Mouse (Mus musculus) intestine, postnatal 0 days (tissue): ENCODE data around the gene Sufu. TPM values are rescaled to one million over a fixed set of nuclear protein-coding genes. Genes with fewer than 3 reads are reported as not detected.

Source experiments
- ATAC-seq: fragments of 200-750 bp; cut with Nextera tagmentation; 2 replicates; pipeline ENCODE4 v1.8.0; 2017; ENCODE audit warnings: mild to moderate bottlenecking, moderate TSS enrichment, moderate library complexity
- H3K27ac ChIP-seq: fragments of 300-500 bp; sonication (generic); 2 replicates; pipeline ENCODE4 v1.5.1; 2014; ENCODE audit warnings: mild to moderate bottlenecking, low read depth, low read length, moderate library complexity
- H3K27me3 ChIP-seq: fragments of 300-500 bp; sonication (generic); replicated peaks from 2 replicates; pipeline ENCODE4 v1.6.1; 2014; ENCODE audit warnings: low read length, mixed read lengths; ENCODE audit not compliant: control insufficient read depth, insufficient read depth
- H3K36me3 ChIP-seq: fragments of 300-500 bp; sonication (generic); 2 replicates; pipeline ENCODE4 v1.6.1; 2014; ENCODE audit warnings: mild to moderate bottlenecking, moderate library complexity; ENCODE audit not compliant: control insufficient read depth, insufficient read depth
- H3K4me1 ChIP-seq: fragments of 300-500 bp; sonication (generic); replicated peaks from 2 replicates; pipeline ENCODE4 v1.6.1; 2014; ENCODE audit warnings: antibody characterized with exemption, low read length, mixed read lengths; ENCODE audit not compliant: control insufficient read depth, insufficient read depth
- H3K4me2 ChIP-seq: fragments of 300-500 bp; sonication (generic); replicated peaks from 2 replicates; pipeline ENCODE4 v1.6.1; 2014; ENCODE audit warnings: low read depth, mild to moderate bottlenecking, moderate library complexity
- H3K4me3 ChIP-seq: fragments of 300-500 bp; sonication (generic); 2 replicates; pipeline ENCODE4 v1.5.1; 2014; ENCODE audit warnings: low read depth, low read length
- H3K9ac ChIP-seq: fragments of 300-500 bp; sonication (generic); 2 replicates; pipeline ENCODE4 v1.6.1; 2014; ENCODE audit warnings: mild to moderate bottlenecking, low read depth, low read length
- H3K9me3 ChIP-seq: fragments of 300-500 bp; sonication (generic); 2 replicates; pipeline ENCODE4 v1.6.1; 2016; ENCODE audit warnings: mixed run types; ENCODE audit not compliant: control insufficient read depth
- CTCF ChIP-seq: sonication (generic); IDR thresholded peaks from 2 replicates; pipeline ENCODE4 v1.5.1; 2016; ENCODE audit warnings: low read depth, mild to moderate bottlenecking, control low read depth, antibody characterized with exemption, moderate library complexity
- WGBS: fragments of 180-500 bp; shearing (Covaris S2); extraction: QIAGEN DNeasy Blood & Tissue Kit; methylation state at CpG from one replicate; pipeline ENCODE4 v1.1.7; 2014; 5-methylcytosine and 5-hydroxymethylcytosine counted together
- polyA plus RNA-seq: library from polyadenylated mRNA; unstranded; fragments of >200 nt; fragmentation: Nextera tagmentation; extraction: Ambion mirVana; gene quantifications from 2 replicates; pipeline ENCODE4 v1.2.1, GENCODE M21; 2015

The Sufu gene
- polyA plus RNA-seq, 1 experiment from 2014 or later = 9.5 TPM

DNA sequence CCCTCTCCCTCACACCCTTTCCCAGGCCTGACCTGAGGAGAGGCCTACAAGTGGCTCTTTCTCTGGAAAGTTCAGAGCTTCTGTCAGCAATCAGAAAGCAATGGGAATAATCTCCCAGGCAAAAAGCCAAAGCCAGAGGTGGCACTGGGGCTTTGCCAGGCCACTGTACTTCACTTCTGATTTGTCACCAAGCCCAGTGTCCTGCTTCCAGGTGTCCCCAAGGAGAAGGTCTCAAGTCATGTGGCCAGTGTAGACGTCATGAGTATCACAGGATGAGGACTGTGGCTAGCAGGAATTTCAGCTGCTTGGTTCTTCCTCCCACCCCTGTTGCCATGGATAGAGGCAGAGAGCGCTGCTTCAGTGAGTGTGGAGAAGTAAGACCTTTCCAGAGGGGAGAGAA lies 63.2 kb downstream of the Sufu start:
- 68% methylated on average over 2 of the region's 2 CpGs for WGBS
- no peak overlapping the region for H3K4me3 ChIP-seq
- H3K27me3 ChIP-seq = no peaks in the 10 kb centered on the region
- H3K9ac ChIP-seq = no peak overlapping the region; the same call in 1 of the 2 replicates
- no peak for ATAC-seq
- H3K9me3 ChIP-seq = no peaks in the 10 kb centered on the region
- peaks cover 8% of the 10 kb centered on the region for H3K4me1 ChIP-seq
- H3K27ac ChIP-seq = peak overlapping the region; percentile 86
- H3K4me2 ChIP-seq = no peak overlapping the region
- H3K36me3 ChIP-seq = peaks cover 14% of the 10 kb centered on the region
- TF ChIP-seq CTCF = no peak

DNA sequence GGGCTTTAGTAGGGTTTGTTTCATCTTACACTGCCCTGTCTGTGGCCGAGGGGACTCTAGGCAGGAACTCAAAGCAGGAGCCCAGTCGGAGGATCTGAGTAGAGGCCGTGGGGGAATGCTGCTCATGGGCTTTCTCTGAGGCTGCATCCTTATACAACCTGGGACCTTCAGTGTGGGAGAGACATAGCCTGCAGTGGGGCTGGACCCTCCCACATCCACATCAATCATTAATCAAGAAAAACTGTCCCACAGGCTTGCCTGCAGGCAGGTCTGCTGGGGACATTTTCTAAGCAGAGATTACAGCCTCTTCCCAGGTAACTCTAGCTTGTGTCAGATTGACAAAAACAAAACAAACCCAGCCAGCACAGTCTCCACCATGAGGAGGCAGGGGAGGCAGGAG lies 65.9 kb downstream of the Sufu start:
- H3K4me3 ChIP-seq = no peak overlapping the region
- no peak for ATAC-seq
- WGBS = 42% methylated on average over 3 of the region's 3 CpGs

DNA sequence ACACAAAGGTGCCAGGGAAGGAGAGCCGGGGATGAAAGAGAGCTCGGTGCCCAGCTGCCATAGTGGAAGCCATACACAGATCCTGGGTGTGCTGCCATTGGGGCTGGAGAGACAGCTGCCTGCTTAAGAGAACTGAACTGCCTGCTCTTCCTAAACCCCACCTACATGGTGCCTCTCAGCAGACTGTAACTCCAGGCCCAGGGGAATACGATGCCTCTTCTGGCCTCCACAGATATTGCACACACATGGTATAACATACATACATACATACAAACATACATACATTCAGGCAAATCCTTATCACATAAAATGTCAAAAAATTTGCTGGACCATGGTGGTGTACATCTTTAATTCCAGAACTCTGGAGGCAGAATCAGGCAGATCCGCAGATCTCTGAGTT lies 66.8 kb downstream of the Sufu start:
- no peak for ATAC-seq
- peak; percentile 25; the same call in 1 of the 2 replicates for TF ChIP-seq CTCF
- Histone ChIP-seq H3K27ac (peak overlapping the region; percentile 21; the same call in 1 of the 2 replicates), H3K4me2 (no peak overlapping the region), H3K9me3 (no peaks in the 10 kb centered on the region), H3K4me3 (no peak overlapping the region), H3K9ac (no peak overlapping the region), H3K4me1 (no peaks in the 10 kb centered on the region), H3K36me3 (peaks cover 8% of the 10 kb centered on the region), H3K27me3 (no peaks in the 10 kb centered on the region)
- 97% methylated on average over 4 of the region's 4 CpGs for WGBS

More for the DNA sequence above, 65.9 kb downstream of the Sufu start:
- Histone ChIP-seq H3K27ac (peak overlapping the region; percentile 21; the same call in 1 of the 2 replicates), H3K9me3 (no peaks in the 10 kb centered on the region), H3K36me3 (peaks cover 13% of the 10 kb centered on the region), H3K4me2 (no peak overlapping the region), H3K27me3 (no peaks in the 10 kb centered on the region), H3K9ac (peak overlapping the region; percentile 17; the same call in 1 of the 2 replicates), H3K4me1 (no peaks in the 10 kb centered on the region)
- no peak for TF ChIP-seq CTCF

DNA sequence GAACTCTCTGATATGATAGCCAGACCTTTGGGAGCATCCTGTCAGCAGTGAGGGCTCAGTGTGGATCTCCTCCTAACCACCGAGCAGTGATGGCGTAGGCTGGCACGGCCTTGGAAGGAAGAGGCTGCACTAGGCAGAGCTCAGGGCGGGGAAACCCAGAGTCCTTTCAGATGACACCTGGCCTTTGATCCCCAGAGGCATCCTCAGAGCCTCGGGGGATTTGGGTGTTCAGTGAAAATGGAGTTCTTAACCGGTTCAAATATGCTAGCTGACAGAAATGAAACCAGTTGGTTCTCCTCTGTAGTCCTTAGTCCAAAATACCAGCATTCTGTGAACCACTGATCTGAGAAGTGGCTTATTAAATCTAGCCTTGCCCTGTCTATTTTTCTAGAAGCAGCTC lies 69.5 kb downstream of the Sufu start:
- Histone ChIP-seq H3K4me1 (peaks cover 5% of the 10 kb centered on the region; the same call in 1 of the 2 replicates), H3K9me3 (no peaks in the 10 kb centered on the region), H3K4me3 (no peak overlapping the region), H3K4me2 (no peak overlapping the region), H3K27me3 (no peaks in the 10 kb centered on the region), H3K9ac (no peak overlapping the region), H3K36me3 (peaks cover 12% of the 10 kb centered on the region; the same call in 1 of the 2 replicates), H3K27ac (no peak overlapping the region)
- no peak for ATAC-seq
- 72% methylated on average over 6 of the region's 6 CpGs for WGBS
- TF ChIP-seq CTCF = no peak

DNA sequence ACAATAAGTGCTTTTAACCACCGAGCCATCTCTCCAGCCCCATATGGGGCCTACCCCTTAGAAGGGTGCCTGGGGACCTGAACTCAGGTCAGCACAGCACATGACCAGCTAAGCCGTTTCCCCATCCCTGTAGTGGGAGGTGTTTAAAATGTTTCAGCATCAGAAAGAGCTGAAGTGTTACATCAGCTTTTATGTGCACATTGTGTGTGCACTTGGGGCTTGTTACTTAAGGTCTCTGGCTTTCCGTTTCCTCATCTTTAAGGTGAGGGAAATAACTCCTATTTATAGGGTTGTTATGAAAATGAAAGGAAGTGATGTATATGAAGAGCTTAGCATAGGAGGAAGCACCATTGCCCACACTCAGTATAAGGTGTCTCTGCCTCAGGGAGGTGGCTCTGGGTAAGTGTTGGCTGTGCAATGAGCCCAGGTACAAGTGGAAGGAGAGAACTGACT lies 70.4 kb downstream of the Sufu start:
- Histone ChIP-seq H3K4me1 (peaks cover 5% of the 10 kb centered on the region; the same call in 1 of the 2 replicates), H3K4me3 (no peak overlapping the region), H3K36me3 (peaks cover 12% of the 10 kb centered on the region; the same call in 1 of the 2 replicates), H3K9ac (no peak overlapping the region), H3K27ac (no peak overlapping the region), H3K4me2 (no peak overlapping the region), H3K27me3 (no peaks in the 10 kb centered on the region), H3K9me3 (no peaks in the 10 kb centered on the region)
- no peak for ATAC-seq
- 64% methylated on average over 3 of the region's 3 CpGs for WGBS
- TF ChIP-seq CTCF = no peak

DNA sequence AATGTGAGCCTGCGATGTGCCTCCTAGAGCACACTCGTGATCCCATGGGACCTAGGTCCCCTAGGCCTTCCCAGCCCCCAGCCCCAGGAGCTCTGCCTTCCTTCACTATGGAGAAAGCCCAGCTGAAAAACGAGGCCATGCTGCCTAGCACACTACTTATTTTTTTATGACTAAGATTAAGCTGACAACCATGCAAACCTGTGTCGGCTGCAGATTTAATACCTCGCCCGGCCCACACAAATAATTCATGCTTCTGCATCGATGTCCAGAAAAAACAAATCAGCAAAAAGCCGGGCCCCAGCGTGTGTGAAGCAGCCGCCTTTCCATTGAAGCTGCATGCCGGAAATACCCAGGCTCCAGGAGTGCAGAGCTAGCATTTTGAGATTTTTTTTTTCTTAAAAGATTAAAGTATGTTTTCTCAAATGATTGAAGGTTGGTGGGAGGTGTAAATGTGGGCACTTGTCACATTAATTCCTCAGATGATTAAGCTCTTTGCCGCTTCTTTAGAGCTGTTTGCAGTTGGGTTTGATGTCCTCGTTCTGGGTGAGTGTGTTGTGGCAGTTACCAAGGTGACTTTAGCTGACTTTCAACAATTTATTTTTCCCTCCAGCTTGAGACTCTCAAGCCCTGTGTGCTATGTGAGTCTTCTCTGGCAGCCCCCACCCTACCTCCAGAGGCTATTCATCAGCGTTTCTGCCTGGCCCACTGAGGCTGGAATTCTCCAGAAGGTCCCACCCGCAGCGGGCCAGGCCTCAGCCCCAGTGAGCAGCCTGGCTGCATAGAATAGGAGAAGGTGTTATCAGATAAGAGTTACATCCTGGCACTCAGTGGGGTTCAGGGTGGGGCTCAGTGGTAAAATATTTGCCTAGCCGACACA lies 73.9 kb downstream of the Sufu start:
- H3K36me3 ChIP-seq = peaks cover 31% of the 10 kb centered on the region

More for the DNA sequence above, 73.9 kb downstream of the Sufu start:
- TF ChIP-seq CTCF = no peak
- 36% methylated on average over 17 of the region's 17 CpGs for WGBS
- H3K4me1 ChIP-seq = peaks cover 5% of the 10 kb centered on the region; the same call in 1 of the 2 replicates
- H3K4me2 ChIP-seq = no peak overlapping the region
- H3K27me3 ChIP-seq = no peaks in the 10 kb centered on the region
- no peak overlapping the region for H3K4me3 ChIP-seq
- no peak overlapping the region for H3K27ac ChIP-seq
- H3K9me3 ChIP-seq = no peaks in the 10 kb centered on the region
- no peak for ATAC-seq
- no peak overlapping the region for H3K9ac ChIP-seq
